Mouse (Mus musculus): ENCODE measurements around the gene Il25. TPM values are rescaled to one million over a fixed set of nuclear protein-coding genes. Genes with fewer than 3 reads are reported as not detected.

Il25 gene
- polyA plus RNA-seq, 1 experiment = 0.26 TPM

GRCm38 (mm10) chr14:54948781-54949180 lies 16.3 kb downstream of the Il25 start:
- no peaks in the 10 kb centered on the region for H3K27me3 ChIP-seq (ENCODE audit: control insufficient read depth, insufficient read depth, low read length)
- no peak overlapping the region for H3K4me3 ChIP-seq (replicated peaks; ENCODE audit: insufficient read depth, low read depth, low read length)
- WGBS = 90% methylated on average over 9 of the region's 9 CpGs
- H3K4me1 ChIP-seq (ENCODE audit: control insufficient read depth, insufficient read depth, low read length) = no peaks in the 10 kb centered on the region
- H3K27ac ChIP-seq (ENCODE audit: insufficient read depth, low read length) = no peak overlapping the region
- no peak for DNase-seq
- TF ChIP-seq POLR2A (IDR thresholded peaks at IDR 0.05; ENCODE audit: borderline replicate concordance, insufficient read depth, low read length) (no peak), CTCF (IDR thresholded peaks at IDR 0.05; ENCODE audit: borderline replicate concordance, insufficient read depth, low read depth, low read length) (no peak)

- no peak for DNase-seq
- TF ChIP-seq POLR2A (IDR thresholded peaks at IDR 0.05; ENCODE audit: borderline replicate concordance, insufficient read depth, low read length) (no peak), CTCF (IDR thresholded peaks at IDR 0.05; ENCODE audit: borderline replicate concordance, insufficient read depth, low read depth, low read length) (no peak)
- Histone ChIP-seq H3K27ac (ENCODE audit: insufficient read depth, low read length) (no peak overlapping the region), H3K4me1 (ENCODE audit: control insufficient read depth, insufficient read depth, low read length) (no peaks in the 10 kb centered on the region), H3K4me3 (replicated peaks; ENCODE audit: insufficient read depth, low read depth, low read length) (no peak overlapping the region), H3K27me3 (ENCODE audit: control insufficient read depth, insufficient read depth, low read length) (no peaks in the 10 kb centered on the region)
- WGBS = 63% methylated on average over 12 of the region's 12 CpGs
Measured at GRCm38 (mm10) chr14:54950493-54950892, 18.0 kb downstream of the Il25 start.

- no peak for DNase-seq
- 90% methylated on average over 6 of the region's 6 CpGs for WGBS
- Histone ChIP-seq H3K4me1 (ENCODE audit: control insufficient read depth, insufficient read depth, low read length) (no peaks in the 10 kb centered on the region), H3K27ac (ENCODE audit: insufficient read depth, low read length) (no peak overlapping the region), H3K4me3 (replicated peaks; ENCODE audit: insufficient read depth, low read depth, low read length) (no peak overlapping the region), H3K27me3 (ENCODE audit: control insufficient read depth, insufficient read depth, low read length) (no peaks in the 10 kb centered on the region)
- TF ChIP-seq CTCF (IDR thresholded peaks at IDR 0.05; ENCODE audit: borderline replicate concordance, insufficient read depth, low read depth, low read length) (no peak), POLR2A (IDR thresholded peaks at IDR 0.05; ENCODE audit: borderline replicate concordance, insufficient read depth, low read length) (no peak)
Measured at GRCm38 (mm10) chr14:54951587-54951986, 19.1 kb downstream of the Il25 start.

- H3K27ac ChIP-seq (ENCODE audit: insufficient read depth, low read length) = no peak overlapping the region
- H3K27me3 ChIP-seq (ENCODE audit: control insufficient read depth, insufficient read depth, low read length) = no peaks in the 10 kb centered on the region
- 86% methylated on average over 8 of the region's 8 CpGs for WGBS
- no peak overlapping the region for H3K4me3 ChIP-seq (replicated peaks; ENCODE audit: insufficient read depth, low read depth, low read length)
- DNase-seq = no peak
- no peaks in the 10 kb centered on the region for H3K4me1 ChIP-seq (ENCODE audit: control insufficient read depth, insufficient read depth, low read length)
- TF ChIP-seq POLR2A (IDR thresholded peaks at IDR 0.05; ENCODE audit: borderline replicate concordance, insufficient read depth, low read length) (no peak), CTCF (IDR thresholded peaks at IDR 0.05; ENCODE audit: borderline replicate concordance, insufficient read depth, low read depth, low read length) (no peak)
Measured at GRCm38 (mm10) chr14:54953664-54954206, 21.2 kb downstream of the Il25 start.

- 88% methylated on average over 3 of the region's 3 CpGs for WGBS
Measured at GRCm38 (mm10) chr14:54954474-54954873, 22.0 kb downstream of the Il25 start.

GRCm38 (mm10) chr14:54955481-54955880 lies 23.0 kb downstream of the Il25 start:
- Histone ChIP-seq H3K4me3 (replicated peaks; ENCODE audit: insufficient read depth, low read depth, low read length) (no peak overlapping the region), H3K27ac (ENCODE audit: insufficient read depth, low read length) (no peak overlapping the region), H3K27me3 (ENCODE audit: control insufficient read depth, insufficient read depth, low read length) (no peaks in the 10 kb centered on the region), H3K4me1 (ENCODE audit: control insufficient read depth, insufficient read depth, low read length) (no peaks in the 10 kb centered on the region)
- WGBS = 86% methylated on average over 3 of the region's 3 CpGs
- no peak for DNase-seq
- no peak for TF ChIP-seq POLR2A (IDR thresholded peaks at IDR 0.05; ENCODE audit: borderline replicate concordance, insufficient read depth, low read length)
- TF ChIP-seq CTCF (IDR thresholded peaks at IDR 0.05; ENCODE audit: borderline replicate concordance, insufficient read depth, low read depth, low read length) = no peak

More at GRCm38 (mm10) chr14:54954474-54954873, 22.0 kb downstream of the Il25 start:
- Histone ChIP-seq H3K4me3 (replicated peaks; ENCODE audit: insufficient read depth, low read depth, low read length) (no peak overlapping the region), H3K27me3 (ENCODE audit: control insufficient read depth, insufficient read depth, low read length) (no peaks in the 10 kb centered on the region), H3K4me1 (ENCODE audit: control insufficient read depth, insufficient read depth, low read length) (no peaks in the 10 kb centered on the region), H3K27ac (ENCODE audit: insufficient read depth, low read length) (no peak overlapping the region)
- TF ChIP-seq POLR2A (IDR thresholded peaks at IDR 0.05; ENCODE audit: borderline replicate concordance, insufficient read depth, low read length) = no peak
- TF ChIP-seq CTCF (IDR thresholded peaks at IDR 0.05; ENCODE audit: borderline replicate concordance, insufficient read depth, low read depth, low read length) = no peak
- DNase-seq = no peak

GRCm38 (mm10) chr14:54956533-54956932 lies 24.0 kb downstream of the Il25 start:
- no peaks in the 10 kb centered on the region for H3K27me3 ChIP-seq (ENCODE audit: control insufficient read depth, insufficient read depth, low read length)
- no peaks in the 10 kb centered on the region for H3K4me1 ChIP-seq (ENCODE audit: control insufficient read depth, insufficient read depth, low read length)
- no peak for DNase-seq
- no peak for TF ChIP-seq CTCF (IDR thresholded peaks at IDR 0.05; ENCODE audit: borderline replicate concordance, insufficient read depth, low read depth, low read length)
- TF ChIP-seq POLR2A (IDR thresholded peaks at IDR 0.05; ENCODE audit: borderline replicate concordance, insufficient read depth, low read length) = no peak
- H3K4me3 ChIP-seq (replicated peaks; ENCODE audit: insufficient read depth, low read depth, low read length) = no peak overlapping the region
- no peak overlapping the region for H3K27ac ChIP-seq (ENCODE audit: insufficient read depth, low read length)
- 89% methylated on average over 9 of the region's 9 CpGs for WGBS

GRCm38 (mm10) chr14:54958503-54958902 lies 26.0 kb downstream of the Il25 start:
- Histone ChIP-seq H3K4me3 (replicated peaks; ENCODE audit: insufficient read depth, low read depth, low read length) (no peak overlapping the region), H3K27me3 (ENCODE audit: control insufficient read depth, insufficient read depth, low read length) (no peaks in the 10 kb centered on the region), H3K27ac (ENCODE audit: insufficient read depth, low read length) (no peak overlapping the region), H3K4me1 (ENCODE audit: control insufficient read depth, insufficient read depth, low read length) (no peaks in the 10 kb centered on the region)
- TF ChIP-seq POLR2A (IDR thresholded peaks at IDR 0.05; ENCODE audit: borderline replicate concordance, insufficient read depth, low read length) (no peak), CTCF (IDR thresholded peaks at IDR 0.05; ENCODE audit: borderline replicate concordance, insufficient read depth, low read depth, low read length) (no peak)
- DNase-seq = no peak
- 76% methylated on average over 4 of the region's 4 CpGs for WGBS
